Mouse (Mus musculus): ENCODE data around the gene Frk.
"Not testable (repeated sequence)": the region's sequence is repeated elsewhere in the genome, so short reads cannot be mapped to it uniquely, and the experiment has no call there.

The Frk gene

GRCm38 (mm10) chr10:34483297-34484013 is at the start of gene Frk:
TSS of gene Frk (plus strand) at chr10:34483399.
- no peak for DNase-seq (ENCODE audit: low spot score)

DNA sequence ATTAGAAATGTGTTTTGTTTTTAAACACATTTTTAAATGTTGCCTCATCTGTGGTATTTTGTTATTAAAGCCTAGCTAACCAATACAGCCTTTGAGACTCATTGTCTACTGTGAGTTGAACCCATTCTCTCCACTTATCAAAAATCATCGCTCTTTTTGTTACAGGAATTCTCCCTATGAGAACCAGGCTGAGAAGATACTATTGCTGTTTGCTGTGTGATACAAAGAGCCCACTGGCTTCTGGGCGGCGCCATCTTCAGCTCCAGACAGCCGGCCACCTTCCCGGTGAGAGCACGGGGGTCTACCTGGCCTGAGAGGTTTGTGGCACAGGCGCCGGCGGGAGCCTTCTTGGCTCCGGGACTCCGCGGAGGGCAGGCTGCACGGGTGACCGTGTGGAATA is 49.0 kb upstream of the Frk start:
- DNase-seq (ENCODE audit: low spot score) = not testable (repeated sequence)

DNA sequence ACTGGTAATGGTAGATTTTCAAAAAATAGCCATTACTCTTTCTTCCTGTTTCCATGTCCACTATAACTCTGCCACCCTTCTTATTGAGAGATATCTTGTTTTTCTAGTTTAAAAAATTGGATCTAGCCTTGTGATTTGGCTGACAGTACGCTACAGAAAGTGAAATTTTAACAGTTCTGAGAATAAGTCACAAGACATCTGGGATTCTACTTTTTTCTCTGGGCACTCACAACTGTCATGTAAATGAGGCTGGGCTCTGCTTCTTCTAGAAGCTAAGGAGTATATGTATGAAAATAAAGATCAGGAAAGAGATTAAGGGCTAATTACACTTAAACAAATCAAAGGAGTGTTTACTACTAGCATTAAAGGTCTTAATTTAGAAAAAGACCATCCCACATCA is 33.7 kb upstream of the Frk start:
- DNase-seq (ENCODE audit: low spot score) = no peak

DNA sequence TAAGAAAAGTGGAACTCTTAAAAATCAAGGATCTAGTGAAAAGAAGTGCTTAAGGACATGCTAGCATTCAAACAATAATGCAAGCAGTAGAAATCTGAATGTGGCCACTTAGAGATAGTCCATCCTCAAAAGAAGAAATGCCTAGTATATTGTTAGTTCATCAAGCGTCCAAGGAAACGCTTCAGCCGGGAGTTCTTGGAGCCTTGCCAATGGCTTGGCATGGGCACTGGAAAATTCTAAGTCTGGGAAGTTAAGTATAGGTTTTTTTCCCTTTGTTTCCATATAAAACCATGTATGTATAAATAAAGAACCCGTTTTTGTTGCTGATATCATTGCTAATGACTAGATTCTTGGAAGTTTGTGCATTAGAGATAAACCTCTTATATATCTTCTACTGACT is 21.7 kb upstream of the Frk start:
- no peak for DNase-seq (ENCODE audit: low spot score)

DNA sequence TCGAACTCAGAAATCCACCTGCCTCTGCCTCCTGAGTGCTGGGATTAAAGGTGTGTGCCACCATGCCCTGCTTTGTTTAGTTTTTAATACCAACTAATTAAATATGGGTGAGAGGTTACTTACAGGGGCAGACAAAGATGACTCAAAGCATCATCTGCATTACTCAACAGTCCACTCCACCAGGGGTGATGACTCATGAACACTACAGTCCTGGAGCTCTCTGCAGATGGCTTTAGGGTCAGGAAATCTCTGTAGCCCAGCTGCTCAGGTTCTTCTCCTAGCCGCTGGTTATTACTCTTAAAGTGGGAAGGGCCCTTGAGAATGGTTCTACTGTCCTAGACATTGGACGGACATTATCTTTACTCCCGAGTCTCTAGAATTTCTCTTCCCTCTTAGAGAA is 18.9 kb upstream of the Frk start:
- DNase-seq (ENCODE audit: low spot score) = no peak

GRCm38 (mm10) chr10:34469037-34469436 is 14.2 kb upstream of the Frk start:
- no peak for DNase-seq (ENCODE audit: low spot score)

GRCm38 (mm10) chr10:34479942-34480455 is 3.2 kb upstream of the Frk start:
- no peak for DNase-seq (ENCODE audit: low spot score)

- no peak for DNase-seq (ENCODE audit: low spot score)
Measured at GRCm38 (mm10) chr10:34484014-34484411, 814 bp downstream of the Frk start.

- DNase-seq (ENCODE audit: low spot score) = no peak
Measured at GRCm38 (mm10) chr10:34485079-34485478, 1.9 kb downstream of the Frk start.

DNA sequence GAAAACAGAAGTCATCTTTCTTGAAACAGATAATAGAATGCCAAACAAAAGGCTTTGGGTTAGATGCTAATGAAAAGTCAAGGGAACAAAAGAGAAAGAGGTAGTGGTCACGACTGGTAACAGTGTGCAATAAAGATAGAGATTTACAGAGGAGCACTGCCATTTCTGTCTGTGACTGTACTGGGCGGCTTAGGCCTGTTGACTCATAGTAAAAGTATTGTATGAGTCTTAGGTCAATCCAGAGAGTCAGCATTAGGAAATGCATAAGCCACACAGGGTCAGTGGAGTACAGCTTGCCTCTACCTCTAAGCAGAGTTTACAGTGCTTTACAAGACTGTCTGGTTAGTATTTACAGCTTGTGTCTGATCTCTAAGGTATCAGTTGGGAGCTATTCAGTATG is 24.6 kb downstream of the Frk start:
- no peak for DNase-seq (ENCODE audit: low spot score)

DNA sequence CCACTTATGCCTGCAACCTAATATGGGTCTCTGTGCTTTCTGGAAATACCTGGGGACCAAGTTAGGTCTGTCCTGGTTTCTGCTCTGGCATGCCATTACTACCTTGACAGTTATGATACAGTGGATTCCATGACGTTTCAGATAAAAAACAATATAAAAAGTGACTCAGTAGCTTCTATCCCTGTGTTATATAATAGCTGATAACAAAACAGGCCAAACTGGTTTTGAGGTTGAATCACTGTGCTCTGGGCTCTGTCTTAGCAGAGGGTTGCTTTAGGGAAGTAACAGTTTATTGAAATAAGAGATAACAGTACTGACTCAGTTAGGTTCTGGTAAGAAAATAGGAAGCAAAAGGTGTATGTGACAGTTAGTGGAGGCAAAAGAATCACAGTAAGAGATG is 25.4 kb downstream of the Frk start:
- DNase-seq (ENCODE audit: low spot score) = no peak

GRCm38 (mm10) chr10:34509256-34509655 is 26.1 kb downstream of the Frk start:
- no peak for DNase-seq (ENCODE audit: low spot score)

- DNase-seq (ENCODE audit: low spot score) = no peak
Measured at GRCm38 (mm10) chr10:34511192-34511591, 28.0 kb downstream of the Frk start.

- DNase-seq (ENCODE audit: low spot score) = no peak
Measured at GRCm38 (mm10) chr10:34512551-34512950, 29.4 kb downstream of the Frk start.

GRCm38 (mm10) chr10:34525598-34525997 is 42.4 kb downstream of the Frk start:
- no peak for DNase-seq (ENCODE audit: low spot score)

DNA sequence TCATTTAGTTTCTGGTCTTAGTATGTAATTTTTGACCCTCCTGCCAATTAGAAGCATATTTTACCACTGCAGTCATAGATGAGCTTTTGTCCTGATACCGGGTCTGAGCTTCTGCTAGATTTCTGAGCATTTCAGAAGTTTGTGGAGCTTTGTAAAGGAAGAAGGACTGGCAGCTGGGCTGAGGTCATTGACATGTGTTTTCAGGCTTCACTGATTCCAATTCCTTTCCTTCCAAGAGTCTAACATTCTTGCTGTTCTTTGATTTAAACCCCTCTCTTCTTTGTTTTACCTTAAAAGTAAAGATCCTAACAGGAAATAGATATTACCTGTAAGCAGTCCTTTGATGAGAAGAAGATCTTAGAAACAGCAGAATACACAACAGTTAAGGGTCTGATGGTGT is 48.6 kb downstream of the Frk start:
- no peak for DNase-seq (ENCODE audit: low spot score)

GRCm38 (mm10) chr10:34532507-34532906 is 49.3 kb downstream of the Frk start:
- DNase-seq (ENCODE audit: low spot score) = no peak

DNA sequence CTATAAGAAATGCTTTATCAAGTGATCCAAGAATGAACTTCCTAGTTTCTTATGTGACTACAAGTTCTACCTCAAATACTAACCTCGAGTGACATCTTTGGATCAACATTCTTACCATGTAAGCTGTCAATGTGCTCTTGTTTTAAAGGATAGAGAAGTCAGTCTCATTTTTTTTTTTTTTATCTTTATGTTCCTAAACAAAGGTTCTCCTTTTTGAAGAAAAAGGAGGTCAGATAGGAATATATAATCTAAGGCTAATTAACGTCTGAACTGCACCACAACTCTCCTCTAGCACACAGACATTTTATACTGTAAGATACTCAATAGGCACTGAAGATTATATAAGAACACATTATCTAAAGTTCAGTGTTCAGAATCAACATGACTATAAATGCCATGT is 57.5 kb downstream of the Frk start:
- DNase-seq (ENCODE audit: low spot score) = no peak

DNA sequence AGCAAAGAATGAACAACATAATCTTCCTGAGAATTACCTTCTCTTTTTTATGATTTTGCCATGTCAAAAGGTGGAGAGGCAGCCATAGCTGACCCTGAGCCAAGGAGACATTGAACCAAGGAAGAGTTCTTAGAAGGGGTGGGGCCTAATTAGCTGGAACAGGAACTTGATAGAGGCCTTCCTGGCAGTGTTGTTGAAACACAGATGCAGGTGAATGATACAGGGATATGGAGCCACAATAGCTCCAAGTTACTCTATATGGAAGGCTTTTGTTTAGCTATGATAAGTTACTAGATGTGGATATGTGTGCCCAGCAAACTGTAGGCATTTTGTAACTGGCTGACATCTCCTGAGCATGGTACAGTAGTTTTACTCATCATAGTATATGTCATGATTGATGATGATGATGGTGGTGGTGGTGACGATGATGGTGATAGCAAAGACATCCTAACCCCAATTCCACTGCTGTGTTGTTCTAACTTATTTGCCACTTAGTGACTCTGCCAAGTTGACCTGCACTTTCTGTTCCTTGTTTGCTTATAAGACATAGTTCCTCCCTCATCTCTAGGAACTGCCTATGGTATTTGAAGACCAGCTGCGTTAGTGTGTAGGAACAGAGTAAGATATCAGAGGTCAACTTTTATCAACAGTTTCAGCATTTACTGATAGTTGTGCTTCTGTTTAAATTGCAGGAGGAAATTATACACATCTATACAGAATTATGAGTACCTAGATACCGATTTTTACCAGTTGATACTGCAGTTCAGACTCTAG is 58.7 kb downstream of the Frk start:
- no peak for DNase-seq (ENCODE audit: low spot score)

DNA sequence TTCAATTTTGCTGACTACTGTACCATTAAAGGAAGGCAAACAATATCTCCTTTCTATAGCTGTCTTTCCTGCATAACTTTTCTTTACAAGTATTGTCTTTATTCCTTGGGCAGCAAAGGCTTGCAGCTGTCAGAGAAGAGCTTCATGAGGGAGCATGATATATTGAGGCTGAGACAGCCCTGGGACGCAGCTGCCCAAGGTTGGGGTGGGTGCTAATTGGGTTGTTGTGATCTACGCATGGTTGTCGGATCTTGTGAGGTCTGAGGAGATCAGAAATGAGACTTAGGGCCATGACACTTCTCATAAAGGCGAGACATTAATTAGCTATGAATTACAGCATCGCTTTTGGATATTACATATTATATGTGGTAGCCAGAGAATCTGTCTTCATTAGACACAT is 67.4 kb downstream of the Frk start:
- DNase-seq (ENCODE audit: low spot score) = no peak

- DNase-seq (ENCODE audit: low spot score) = no peak
Measured at GRCm38 (mm10) chr10:34551636-34552035, 68.4 kb downstream of the Frk start.

DNA sequence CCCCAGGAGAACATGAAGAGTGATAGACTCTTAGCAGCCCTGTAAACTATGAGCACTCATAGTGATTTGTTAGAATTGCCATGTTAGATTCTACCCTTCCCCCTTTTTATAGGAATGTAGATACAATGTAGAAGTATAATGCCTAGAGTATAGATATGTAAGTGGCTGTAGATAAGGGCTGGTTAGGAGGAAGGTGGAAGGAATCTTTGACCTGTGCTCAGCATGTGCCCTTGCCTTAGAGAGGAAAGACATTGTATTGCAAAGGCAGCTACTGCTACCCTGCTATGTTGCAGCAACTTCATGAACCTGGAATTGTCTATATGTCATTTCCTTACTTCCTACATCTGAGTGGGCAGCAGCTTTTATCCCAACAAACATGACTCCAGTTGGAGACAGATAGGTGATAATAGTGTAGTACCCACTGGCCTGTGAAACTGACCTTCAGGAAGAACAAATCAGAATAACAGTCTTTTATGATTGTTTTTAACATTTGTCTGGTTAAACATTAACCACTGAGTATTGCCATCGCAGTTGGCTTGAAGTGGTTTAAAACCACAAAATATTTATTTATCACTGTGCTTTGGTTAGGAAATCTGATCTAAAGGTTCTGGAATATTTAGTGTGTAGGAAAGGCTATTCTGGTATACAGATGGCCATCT is 80.4 kb downstream of the Frk start:
- no peak for DNase-seq (ENCODE audit: low spot score)

DNA sequence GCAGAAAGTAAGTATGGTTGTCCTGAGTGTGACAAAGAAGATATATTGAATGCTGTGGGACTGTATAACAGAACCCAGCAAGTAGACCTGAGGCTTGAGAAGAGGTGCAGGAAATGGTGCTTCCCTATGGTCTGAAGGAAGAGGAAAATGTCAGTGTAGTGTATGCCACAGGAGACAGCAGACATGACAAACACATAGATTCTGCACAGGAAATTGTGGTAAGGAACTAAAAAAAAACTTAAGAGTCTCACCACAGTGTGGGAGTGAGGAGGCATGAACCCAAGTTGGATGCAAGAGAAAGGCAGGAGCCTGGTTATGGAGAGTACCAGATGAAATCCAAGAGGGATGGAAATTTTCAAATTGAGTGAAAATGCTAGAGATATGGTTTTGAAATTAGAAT is 132.3 kb downstream of the Frk start:
- DNase-seq (ENCODE audit: low spot score) = no peak
